Mouse (Mus musculus) testis, adult 2 months (tissue): ENCODE data around the gene G6pc.

Experiments used
- CTCF ChIP-seq: fragments of 200-500 bp; IDR thresholded peaks from 2 replicates; pipeline ENCODE4 v1.5.1; 2012; ENCODE audit warnings: low read depth, mild to moderate bottlenecking, inconsistent platforms, low read length, moderate library complexity; ENCODE audit not compliant: control insufficient read depth, insufficient read depth, insufficient replicate concordance
- POLR2A ChIP-seq: fragments of 200-500 bp; IDR thresholded peaks from 2 replicates; pipeline ENCODE4 v1.6.1; 2012; ENCODE audit warnings: low read depth, mild to moderate bottlenecking, inconsistent platforms, low read length, moderate library complexity; ENCODE audit not compliant: control insufficient read depth

- TF ChIP-seq CTCF (no peak), POLR2A (no peak)
Measured at GRCm38 (mm10) chr11:101348774-101349173, 18.6 kb upstream of the G6pc start.
